Mouse (Mus musculus) myocyte (in vitro differentiated cells): ENCODE data around the gene Slc26a1. TPM values are rescaled to one million over a fixed set of nuclear protein-coding genes. Genes with fewer than 3 reads are reported as not detected.

ENCODE experiments used
- H3K27me3 ChIP-seq: one replicate; pipeline ENCODE4 v1.6.1; 2011; ENCODE audit not compliant: control insufficient read depth, insufficient read depth, insufficient read length
- H3K36me3 ChIP-seq: one replicate; pipeline ENCODE4 v1.6.1; 2011; ENCODE audit not compliant: control insufficient read depth, insufficient read depth
- H3K4me2 ChIP-seq: one replicate; pipeline ENCODE4 v1.6.1; 2011; ENCODE audit warnings: low read depth, control low read depth
- H3K4me3 ChIP-seq: one replicate; pipeline ENCODE4 v1.5.1; 2011; ENCODE audit warnings: mild to moderate bottlenecking, control low read depth, moderate library complexity
- H3K79me2 ChIP-seq: one replicate; pipeline ENCODE4 v1.6.1; 2011; ENCODE audit not compliant: control insufficient read depth, insufficient read depth
- H3ac ChIP-seq: one replicate; pipeline ENCODE4 v1.6.1; 2011; ENCODE audit not compliant: control insufficient read depth, insufficient read length
- CEBPB ChIP-seq: IDR thresholded peaks from 2 replicates; pipeline ENCODE4 v1.6.1; 2011; ENCODE audit warnings: mild to moderate bottlenecking, moderate library complexity; ENCODE audit not compliant: poor library complexity, insufficient read depth, severe bottlenecking
- E2F4 ChIP-seq: IDR thresholded peaks from one replicate; pipeline ENCODE4 v1.6.1; 2011; ENCODE audit warnings: mild to moderate bottlenecking, control low read depth, moderate library complexity; ENCODE audit not compliant: insufficient read depth
- MAX ChIP-seq: IDR thresholded peaks from one replicate; pipeline ENCODE4 v1.6.1; 2011; ENCODE audit warnings: low read depth, mild to moderate bottlenecking, control low read depth
- MYOD1 ChIP-seq, 3 experiments: IDR thresholded peaks; one replicate each; pipeline ENCODE4 v1.6.1; 2011; ENCODE audit warnings: control low read depth in 2 of 3, low read depth in 2 of 3, mild to moderate bottlenecking in 2 of 3, moderate library complexity in 1 of 3; ENCODE audit not compliant: insufficient read length in 2 of 3, control insufficient read depth in 1 of 3
- MYOG ChIP-seq, 3 experiments: IDR thresholded peaks; one replicate each; pipeline ENCODE4 v1.6.1; 2011; ENCODE audit warnings: control low read depth in 2 of 3, low read depth in 2 of 3, mild to moderate bottlenecking in 2 of 3; ENCODE audit not compliant: insufficient read length in 2 of 3, control insufficient read depth in 1 of 3, insufficient read depth in 1 of 3
- POLR2A ChIP-seq: IDR thresholded peaks from one replicate; pipeline ENCODE4 v1.6.1; 2011; ENCODE audit warnings: low read depth, mild to moderate bottlenecking, control low read depth, moderate library complexity; ENCODE audit not compliant: insufficient read length
- POLR2AphosphoS2 ChIP-seq: IDR thresholded peaks from one replicate; pipeline ENCODE4 v1.6.1; 2011; ENCODE audit warnings: low read depth, control low read depth; ENCODE audit not compliant: insufficient read length
- REST ChIP-seq: IDR thresholded peaks from one replicate; pipeline ENCODE4 v1.6.1; 2011; ENCODE audit warnings: mild to moderate bottlenecking, control low read depth, moderate library complexity; ENCODE audit not compliant: insufficient read depth, insufficient read length
- SRF ChIP-seq: IDR thresholded peaks from one replicate; pipeline ENCODE4 v1.6.1; 2011; ENCODE audit warnings: low read depth; ENCODE audit not compliant: control insufficient read depth, insufficient read length
- TCF12 ChIP-seq: IDR thresholded peaks from one replicate; pipeline ENCODE4 v1.6.1; 2011; ENCODE audit warnings: mild to moderate bottlenecking, control low read depth; ENCODE audit not compliant: poor library complexity, insufficient read depth, severe bottlenecking
- TCF3 ChIP-seq: IDR thresholded peaks from one replicate; pipeline ENCODE4 v1.6.1; 2011; ENCODE audit warnings: low read depth, control low read depth; ENCODE audit not compliant: insufficient read length
- USF1 ChIP-seq: IDR thresholded peaks from one replicate; pipeline ENCODE4 v1.6.1; 2011; ENCODE audit warnings: low read depth, mild to moderate bottlenecking, control low read depth, moderate library complexity
- polyA plus RNA-seq: library from polyadenylated mRNA; unstranded; fragments of >200 nt; fragmentation: generic; extraction: Trizol; gene quantifications from one replicate; pipeline ENCODE4 v1.2.1, GENCODE M21; 2012; ENCODE audit warnings: missing spikeins

The Slc26a1 gene
- polyA plus RNA-seq, 1 experiment, result 0.13 TPM

DNA sequence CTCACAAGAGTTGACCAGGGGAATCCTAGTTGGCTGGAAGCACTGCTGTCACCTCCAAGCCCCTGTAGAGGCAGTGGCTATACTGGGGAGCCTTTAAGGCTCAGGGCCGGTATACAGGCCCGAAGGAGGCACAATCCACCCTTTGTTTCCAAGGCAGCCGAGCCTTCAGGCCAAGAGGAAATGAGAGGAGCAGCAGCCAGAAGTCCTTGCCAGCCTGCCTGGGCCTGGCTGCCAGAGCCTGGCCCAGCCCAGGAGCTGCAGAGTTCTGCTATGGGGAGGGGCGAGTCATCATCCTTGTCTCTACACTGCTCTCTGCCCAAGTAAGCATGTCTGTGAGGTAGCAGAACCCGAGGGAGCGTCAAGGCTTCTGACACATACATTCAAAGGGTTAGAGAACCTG, 38.8 kb upstream of the Slc26a1 start:
- Histone ChIP-seq H3K4me2 (no peak overlapping the region), H3K27me3 (no peaks in the 10 kb centered on the region), H3K79me2 (no peaks in the 10 kb centered on the region), H3K36me3 (no peaks in the 10 kb centered on the region), H3K4me3 (no peak overlapping the region), H3ac (no peak overlapping the region)
- TF ChIP-seq CEBPB (no peak), TCF12 (no peak), USF1 (no peak), SRF (no peak), MYOG (IDR thresholded peaks at IDR 0.05; ENCODE audit: control insufficient read depth in 1 of 3, insufficient read depth in 1 of 3, insufficient read length in 2 of 3, low read depth in 2 of 3) (no peak), POLR2A (no peak), E2F4 (no peak), POLR2AphosphoS2 (no peak), MYOD1 (IDR thresholded peaks at IDR 0.05; ENCODE audit: control insufficient read depth in 1 of 3, insufficient read length in 2 of 3, low read depth in 2 of 3) (no peak), MAX (no peak), REST (no peak), TCF3 (no peak)

DNA sequence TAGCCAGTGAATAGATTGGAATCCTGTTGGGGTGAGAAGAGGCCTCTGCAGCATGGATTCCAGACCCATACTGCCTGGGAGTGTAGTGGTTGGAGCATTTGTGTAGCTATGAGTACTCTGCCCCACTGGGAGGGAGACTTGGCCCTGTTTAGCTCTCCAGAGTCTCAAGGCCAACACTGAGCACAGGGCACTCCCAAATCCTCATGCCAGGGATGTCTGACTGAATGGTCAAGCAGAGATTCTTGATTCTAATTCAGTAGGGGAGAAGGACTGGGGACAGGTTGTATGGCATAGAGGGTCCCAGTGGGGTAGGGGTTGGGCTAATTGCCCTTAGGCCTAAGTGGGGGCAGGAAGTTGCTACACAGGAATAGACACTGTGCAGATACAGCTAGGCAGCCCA, 38.3 kb upstream of the Slc26a1 start:
- Histone ChIP-seq H3K4me3 (no peak overlapping the region), H3K27me3 (no peaks in the 10 kb centered on the region), H3K36me3 (no peaks in the 10 kb centered on the region), H3K4me2 (no peak overlapping the region), H3ac (no peak overlapping the region), H3K79me2 (no peaks in the 10 kb centered on the region)
- TF ChIP-seq MYOG (IDR thresholded peaks at IDR 0.05; ENCODE audit: control insufficient read depth in 1 of 3, insufficient read depth in 1 of 3, insufficient read length in 2 of 3, low read depth in 2 of 3) (no peak), E2F4 (no peak), SRF (no peak), REST (no peak), MAX (no peak), POLR2A (no peak), TCF3 (no peak), MYOD1 (IDR thresholded peaks at IDR 0.05; ENCODE audit: control insufficient read depth in 1 of 3, insufficient read length in 2 of 3, low read depth in 2 of 3) (no peak), TCF12 (no peak), POLR2AphosphoS2 (no peak), USF1 (no peak), CEBPB (no peak)

DNA sequence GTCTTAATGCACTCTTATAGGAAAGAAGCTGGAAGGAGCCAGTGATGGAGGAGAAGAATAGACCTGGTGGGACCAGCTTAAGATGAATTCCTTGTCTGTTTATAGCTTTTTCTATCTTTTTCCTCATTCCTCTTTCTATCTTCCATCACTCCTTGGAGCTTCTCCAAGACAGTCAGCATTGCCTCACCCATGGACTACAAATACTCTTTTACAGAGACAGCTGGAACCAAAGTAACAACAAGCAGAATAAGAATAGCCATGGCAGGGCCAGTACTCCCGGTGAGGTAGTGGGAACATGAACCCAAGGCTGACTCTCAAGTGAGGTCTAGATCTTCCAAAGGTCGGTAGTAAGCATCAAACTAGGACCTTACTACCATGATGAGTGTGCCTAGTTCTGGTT, 37.7 kb upstream of the Slc26a1 start:
- Histone ChIP-seq H3ac (no peak overlapping the region), H3K27me3 (no peaks in the 10 kb centered on the region), H3K4me3 (no peak overlapping the region), H3K4me2 (no peak overlapping the region), H3K36me3 (no peaks in the 10 kb centered on the region), H3K79me2 (no peaks in the 10 kb centered on the region)
- no peak for TF ChIP-seq REST
- peak in 1 of 3 experiments; percentile 68 for TF ChIP-seq MYOG (IDR thresholded peaks at IDR 0.05; ENCODE audit: control insufficient read depth in 1 of 3, insufficient read depth in 1 of 3, insufficient read length in 2 of 3, low read depth in 2 of 3)

DNA sequence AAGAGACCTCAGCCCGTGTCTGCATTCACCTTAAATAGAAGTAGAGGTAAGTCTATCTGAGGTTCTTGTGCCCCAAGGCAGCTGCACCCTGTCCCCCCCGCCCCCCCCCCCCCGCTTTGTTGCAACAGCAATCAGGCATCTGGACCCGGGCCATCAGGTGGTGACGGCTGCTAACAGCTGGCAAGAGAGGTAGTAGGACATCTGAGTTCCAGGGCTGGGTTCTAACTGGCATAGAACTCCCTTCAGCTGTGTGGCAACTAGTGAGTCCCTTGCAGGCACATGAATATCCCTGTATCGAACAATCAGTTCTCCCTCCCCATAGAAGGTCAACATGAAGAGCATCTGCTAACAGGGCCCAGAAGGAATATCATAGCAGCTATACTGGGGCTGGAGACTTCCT, 36.6 kb upstream of the Slc26a1 start:
- Histone ChIP-seq H3K4me2 (no peak overlapping the region), H3K79me2 (no peaks in the 10 kb centered on the region), H3K4me3 (no peak overlapping the region), H3ac (no peak overlapping the region), H3K36me3 (no peaks in the 10 kb centered on the region), H3K27me3 (no peaks in the 10 kb centered on the region)
- no peak for TF ChIP-seq USF1
- peak in 1 of 3 experiments; percentile 75 for TF ChIP-seq MYOD1 (IDR thresholded peaks at IDR 0.05; ENCODE audit: control insufficient read depth in 1 of 3, insufficient read length in 2 of 3, low read depth in 2 of 3)
- TF ChIP-seq POLR2A, result no peak

DNA sequence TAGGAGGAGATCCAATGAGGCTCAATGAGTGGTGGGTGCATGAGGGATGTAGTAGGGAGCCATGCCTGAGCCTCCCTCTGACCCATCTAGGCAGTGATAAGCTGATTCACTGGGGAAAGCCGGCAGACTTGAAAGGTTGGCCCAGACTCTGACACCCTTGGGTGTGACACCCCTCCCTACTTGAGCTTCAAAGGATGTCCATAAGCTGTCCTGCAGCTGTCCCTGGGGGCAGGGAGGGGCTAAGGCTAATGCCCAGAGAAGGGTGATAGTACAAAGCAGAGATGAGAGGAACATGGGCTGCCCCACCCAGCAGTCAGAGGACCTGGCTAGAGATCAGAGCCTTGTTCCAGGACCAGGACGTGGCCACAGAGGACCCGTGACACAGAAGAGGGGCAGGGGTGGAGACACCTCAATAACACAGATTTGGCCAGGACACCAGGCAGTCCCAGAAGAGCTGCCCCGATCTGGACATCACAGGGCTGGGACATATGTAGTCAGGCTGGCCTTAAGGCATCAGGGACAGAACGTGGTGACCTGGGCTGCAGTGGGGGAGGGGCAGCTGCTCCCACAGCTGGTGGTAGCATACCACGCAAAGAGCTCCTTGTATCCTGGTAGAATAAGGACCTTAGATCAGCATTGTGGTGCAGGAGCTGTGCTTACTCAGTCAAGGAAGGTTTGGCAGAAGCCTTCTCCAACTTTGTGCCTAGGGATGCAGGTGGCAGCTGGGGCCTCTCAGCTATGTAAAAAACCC, 33.8 kb upstream of the Slc26a1 start:
- no peaks in the 10 kb centered on the region for H3K79me2 ChIP-seq
- H3K27me3 ChIP-seq, result no peaks in the 10 kb centered on the region
- TF ChIP-seq MYOD1 (IDR thresholded peaks at IDR 0.05; ENCODE audit: control insufficient read depth in 1 of 3, insufficient read length in 2 of 3, low read depth in 2 of 3), result peak; percentile 38 to 88 (median 71)
- TF ChIP-seq MYOG (IDR thresholded peaks at IDR 0.05; ENCODE audit: control insufficient read depth in 1 of 3, insufficient read depth in 1 of 3, insufficient read length in 2 of 3, low read depth in 2 of 3), result peak in 2 of 3 experiments; percentile 77 to 96
- no peak for TF ChIP-seq MAX
- peak; percentile 60 for TF ChIP-seq TCF12
- TF ChIP-seq POLR2A, result peak; percentile 32
- peak; percentile 57 for TF ChIP-seq POLR2AphosphoS2
- H3K36me3 ChIP-seq, result peaks cover 6% of the 10 kb centered on the region
- no peak overlapping the region for H3K4me2 ChIP-seq
- H3ac ChIP-seq, result no peak overlapping the region
- no peak overlapping the region for H3K4me3 ChIP-seq
